Mouse (Mus musculus): ENCODE measurements at regions not wholly inside any gene's neighbourhood (a gene's known extent, or its start where the extent isn't known, plus 50 kb on each side); places are given as distances from the start of the nearest gene placed in this dataset.

DNA sequence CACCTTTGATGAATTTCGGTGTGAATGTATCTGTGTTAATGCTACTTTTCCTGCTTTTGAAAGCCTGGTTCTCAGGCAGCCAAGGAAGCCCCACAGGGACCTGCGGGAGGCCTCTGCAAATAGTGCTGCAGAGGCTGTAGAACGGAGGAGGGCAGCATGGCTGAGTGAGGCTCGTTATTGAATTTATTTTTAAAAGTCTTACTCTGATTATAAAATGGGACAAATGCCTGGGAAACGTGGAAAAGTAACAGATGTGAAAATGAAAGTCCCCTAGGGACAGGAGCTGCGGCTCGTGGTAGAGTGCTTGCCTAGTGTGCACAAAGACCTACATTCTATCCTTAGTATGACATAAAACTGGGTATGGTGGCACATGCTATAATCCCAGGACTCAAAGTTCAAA lies 59.7 kb upstream of the Dusp5 start:
- TF ChIP-seq CTCF (IDR thresholded peaks at IDR 0.05; ENCODE audit: low read depth) (no peak), EP300 (optimal IDR thresholded peaks at IDR 0.05) (no peak)
